Mouse (Mus musculus) heart, postnatal 0 days (tissue): ENCODE data around the gene Pigv.

ENCODE experiments used
- CTCF ChIP-seq: IDR thresholded peaks from 2 replicates; pipeline ENCODE4 v1.5.1; 2016; ENCODE audit warnings: antibody characterized with exemption, control low read depth, low read depth
- EP300 ChIP-seq: IDR thresholded peaks from 2 replicates; pipeline ENCODE4 v1.6.1; 2016; ENCODE audit warnings: antibody characterized with exemption, low read depth

DNA sequence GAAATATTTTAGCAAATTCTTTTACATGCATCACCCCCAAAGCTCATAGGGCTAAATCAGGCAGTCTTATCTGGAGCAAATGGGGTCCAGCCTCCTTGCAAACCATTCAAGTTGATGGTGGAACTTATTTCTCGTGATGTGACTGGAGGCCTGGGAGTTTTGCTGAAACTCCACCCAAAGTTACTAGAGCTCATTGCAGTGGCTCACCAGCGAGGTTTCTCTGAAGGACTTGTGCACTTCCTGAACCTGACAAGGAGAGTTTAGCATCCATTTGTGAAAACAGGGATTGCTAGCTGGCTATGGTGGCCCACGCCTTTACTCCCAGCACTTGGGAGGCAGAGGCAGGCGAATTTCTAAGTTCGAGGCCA, 38.4 kb downstream of the Pigv start:
- no peak for TF ChIP-seq EP300
- TF ChIP-seq CTCF = no peak
